Mouse (Mus musculus): ENCODE results near the gene Ist1. TPM values are rescaled to one million over a fixed set of nuclear protein-coding genes. Genes with fewer than 3 reads are reported as not detected.

Gene Ist1
- total RNA-seq (2017): 87.7 and 109 TPM in 2 replicates

DNA sequence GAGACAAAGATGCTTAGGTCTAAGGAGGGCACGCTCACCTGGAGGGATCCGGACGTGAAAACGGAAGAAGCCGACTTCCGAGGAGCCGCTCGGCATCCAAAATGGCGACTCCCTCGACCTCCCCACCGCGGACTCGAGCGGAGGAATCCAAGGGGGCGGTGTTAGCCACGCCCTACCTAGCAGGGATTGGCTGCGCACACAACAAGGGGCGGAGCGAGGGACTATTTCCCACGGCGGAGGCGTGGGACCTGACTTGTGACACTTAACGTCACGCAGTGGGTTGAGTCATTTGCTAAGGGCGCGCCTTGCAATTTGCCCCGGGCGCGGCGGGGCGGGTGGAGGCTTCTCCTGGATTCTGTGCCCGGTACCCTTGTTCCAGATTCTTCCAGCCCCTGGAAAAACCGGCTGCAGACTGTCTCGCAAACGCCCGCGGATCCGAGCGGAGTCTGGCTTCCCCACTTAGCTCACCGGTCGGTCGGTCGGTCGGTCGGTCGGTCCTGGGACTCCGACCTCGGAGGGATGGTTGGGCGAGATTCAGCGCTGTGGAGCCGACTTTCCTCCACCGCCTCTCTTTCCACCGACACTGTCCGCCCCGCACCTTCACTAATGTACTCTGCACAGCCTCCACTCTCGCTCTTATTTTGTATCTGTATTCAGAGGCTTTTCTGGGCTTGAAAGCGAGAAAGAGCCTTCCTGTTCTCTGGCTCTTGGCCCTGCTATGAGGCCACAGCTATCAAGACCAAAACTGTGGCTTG lies at the start of gene Ist1:
Gene Ist1, minus strand, starts transcription at position 115 of the 755 bp plus-strand sequence.
- peak; percentile 95 to 96 for ATAC-seq (replicated peaks in 1 of 2; ENCODE audit: insufficient read depth in 1 of 2, low FRiP score in 2 of 2, low TSS enrichment in 1 of 2, low read depth in 1 of 2, poor library complexity in 2 of 2, severe bottlenecking in 2 of 2)

- ATAC-seq (replicated peaks in 1 of 2; ENCODE audit: insufficient read depth in 1 of 2, low FRiP score in 2 of 2, low TSS enrichment in 1 of 2, low read depth in 1 of 2, poor library complexity in 2 of 2, severe bottlenecking in 2 of 2): no peak; a peak in 1 of 4 replicates
These were observed 45.0 kb upstream of the Ist1 start for GRCm38 (mm10) chr8:109738049-109738380.

GRCm38 (mm10) chr8:109737237-109738048 lies 44.4 kb upstream of the Ist1 start, which contains the start of gene Atxn1l:
Atxn1l (minus strand) TSS chr8:109737739.
- peak; percentile 85 to 88 for ATAC-seq (replicated peaks in 1 of 2; ENCODE audit: insufficient read depth in 1 of 2, low FRiP score in 2 of 2, low TSS enrichment in 1 of 2, low read depth in 1 of 2, poor library complexity in 2 of 2, severe bottlenecking in 2 of 2)

GRCm38 (mm10) chr8:109736819-109737218 lies 43.8 kb upstream of the Ist1 start:
- peak in 1 of 2 experiments; percentile 33; a peak in 2 of 4 replicates for ATAC-seq (replicated peaks in 1 of 2; ENCODE audit: insufficient read depth in 1 of 2, low FRiP score in 2 of 2, low TSS enrichment in 1 of 2, low read depth in 1 of 2, poor library complexity in 2 of 2, severe bottlenecking in 2 of 2)

DNA sequence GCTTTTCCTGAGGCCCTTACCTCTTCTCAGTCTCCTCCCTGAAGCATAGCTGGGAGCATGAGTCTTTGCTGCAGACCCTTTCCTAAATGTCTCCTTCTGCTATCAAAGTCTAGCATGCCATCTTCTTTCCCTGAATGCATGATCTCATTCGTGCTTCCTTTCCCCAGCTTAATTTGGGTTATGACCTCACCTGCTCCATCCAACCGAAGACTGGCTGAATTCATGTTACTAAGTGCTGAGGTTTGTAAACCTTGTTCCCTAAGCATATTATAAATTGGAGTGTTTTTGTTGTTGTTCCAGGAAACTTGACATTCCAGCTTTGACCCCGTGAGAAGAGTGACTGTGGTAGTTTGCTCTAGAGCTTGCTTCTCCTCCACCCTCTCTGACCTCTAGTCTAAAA lies 41.0 kb upstream of the Ist1 start:
- no peak for ATAC-seq (replicated peaks in 1 of 2; ENCODE audit: insufficient read depth in 1 of 2, low FRiP score in 2 of 2, low TSS enrichment in 1 of 2, low read depth in 1 of 2, poor library complexity in 2 of 2, severe bottlenecking in 2 of 2)

GRCm38 (mm10) chr8:109731012-109731411 lies 38.0 kb upstream of the Ist1 start:
- ATAC-seq (replicated peaks in 1 of 2; ENCODE audit: insufficient read depth in 1 of 2, low FRiP score in 2 of 2, low TSS enrichment in 1 of 2, low read depth in 1 of 2, poor library complexity in 2 of 2, severe bottlenecking in 2 of 2): no peak

DNA sequence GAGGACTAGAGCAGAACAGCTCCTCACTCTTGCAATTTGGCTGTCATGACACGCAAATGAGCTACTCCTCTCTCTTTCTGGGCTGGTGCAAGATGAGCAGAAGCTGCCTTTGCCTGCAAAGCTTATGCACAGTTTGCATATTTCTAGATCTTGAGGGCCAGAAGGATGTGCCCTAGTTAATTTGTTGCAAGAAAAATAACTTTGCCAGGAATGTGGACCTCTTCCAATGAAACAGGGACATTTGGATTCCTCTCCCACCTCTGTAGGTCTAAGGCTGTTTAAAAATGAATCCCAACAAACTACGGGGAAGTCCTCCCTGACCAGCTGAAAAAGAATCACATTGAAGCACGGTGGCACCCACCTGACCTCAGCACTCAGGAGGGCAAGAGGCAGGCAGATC lies 32.0 kb upstream of the Ist1 start:
- ATAC-seq (replicated peaks in 1 of 2; ENCODE audit: insufficient read depth in 1 of 2, low FRiP score in 2 of 2, low TSS enrichment in 1 of 2, low read depth in 1 of 2, poor library complexity in 2 of 2, severe bottlenecking in 2 of 2): no peak

GRCm38 (mm10) chr8:109714961-109715360 lies 21.9 kb upstream of the Ist1 start:
- ATAC-seq (replicated peaks in 1 of 2; ENCODE audit: insufficient read depth in 1 of 2, low FRiP score in 2 of 2, low TSS enrichment in 1 of 2, low read depth in 1 of 2, poor library complexity in 2 of 2, severe bottlenecking in 2 of 2): no peak

DNA sequence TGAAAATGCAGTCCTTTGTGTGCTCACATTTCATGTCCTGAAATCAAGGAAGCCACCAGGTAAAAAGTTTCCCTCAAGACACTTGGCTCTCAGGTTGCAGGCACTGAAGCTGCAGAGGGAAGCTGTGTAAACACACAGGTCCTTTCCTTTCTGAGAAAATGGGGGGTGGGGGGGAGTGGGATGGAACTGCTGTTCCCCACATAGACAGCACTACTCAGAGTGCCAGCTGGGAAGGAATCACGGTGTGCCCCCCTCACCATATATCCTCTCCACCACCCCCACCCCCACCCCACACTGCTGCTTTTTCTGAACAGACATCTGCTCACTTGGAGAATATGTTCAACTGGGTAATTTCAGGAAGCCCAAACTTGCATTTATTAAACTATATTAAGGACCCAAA lies 19.5 kb upstream of the Ist1 start:
- ATAC-seq (replicated peaks in 1 of 2; ENCODE audit: insufficient read depth in 1 of 2, low FRiP score in 2 of 2, low TSS enrichment in 1 of 2, low read depth in 1 of 2, poor library complexity in 2 of 2, severe bottlenecking in 2 of 2): no peak

GRCm38 (mm10) chr8:109707921-109708320 lies 14.9 kb upstream of the Ist1 start:
- no peak for ATAC-seq (replicated peaks in 1 of 2; ENCODE audit: insufficient read depth in 1 of 2, low FRiP score in 2 of 2, low TSS enrichment in 1 of 2, low read depth in 1 of 2, poor library complexity in 2 of 2, severe bottlenecking in 2 of 2)

- ATAC-seq (replicated peaks in 1 of 2; ENCODE audit: insufficient read depth in 1 of 2, low FRiP score in 2 of 2, low TSS enrichment in 1 of 2, low read depth in 1 of 2, poor library complexity in 2 of 2, severe bottlenecking in 2 of 2): peak; percentile 73 to 75
These were observed 13.8 kb upstream of the Ist1 start for GRCm38 (mm10) chr8:109706874-109707237.

DNA sequence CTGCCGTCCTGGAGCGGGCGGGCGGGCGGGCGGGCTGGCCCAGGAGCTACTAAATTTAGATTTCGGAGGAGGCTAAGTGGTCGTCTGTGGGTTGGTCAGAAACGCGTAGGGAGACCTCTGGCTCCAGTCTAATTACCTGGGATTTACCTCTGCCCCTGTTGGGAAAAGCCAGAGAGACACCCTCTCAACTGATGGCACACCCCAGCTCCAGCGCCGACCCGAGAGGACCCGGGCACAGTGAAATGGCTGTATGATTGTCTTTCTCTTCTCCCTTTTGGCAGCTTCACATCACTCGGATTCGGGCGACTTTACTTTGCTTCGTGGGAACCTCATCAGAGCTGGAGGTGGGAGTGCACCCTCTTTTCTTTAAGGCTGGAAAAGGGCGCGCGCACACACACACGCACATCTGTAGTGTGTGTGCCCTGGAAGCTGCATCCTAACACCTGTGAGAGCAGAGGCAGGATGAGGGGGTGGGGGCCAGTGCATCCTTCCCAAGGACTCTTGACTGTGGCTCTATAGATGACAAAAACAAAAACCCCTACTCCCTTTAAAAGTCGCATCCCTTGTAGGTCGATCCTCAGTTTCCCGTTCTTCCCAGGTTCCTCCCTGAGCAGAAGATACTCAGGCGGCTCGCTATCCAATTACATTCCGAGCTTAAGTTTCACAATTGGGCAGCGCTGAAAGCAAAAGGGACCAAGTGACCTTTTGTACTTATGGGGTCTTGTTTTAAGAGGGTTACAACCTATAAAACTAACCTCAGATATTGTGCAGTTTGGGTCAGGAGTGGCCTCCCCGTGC lies 13.2 kb upstream of the Ist1 start:
- ATAC-seq (replicated peaks in 1 of 2; ENCODE audit: insufficient read depth in 1 of 2, low FRiP score in 2 of 2, low TSS enrichment in 1 of 2, low read depth in 1 of 2, poor library complexity in 2 of 2, severe bottlenecking in 2 of 2): no peak

GRCm38 (mm10) chr8:109705320-109706075 lies 12.4 kb upstream of the Ist1 start, which contains the start of gene Zfp821:
Zfp821 (plus strand) TSS chr8:109705546.
- peak; percentile 47 to 70; a peak in 3 of 4 replicates for ATAC-seq (replicated peaks in 1 of 2; ENCODE audit: insufficient read depth in 1 of 2, low FRiP score in 2 of 2, low TSS enrichment in 1 of 2, low read depth in 1 of 2, poor library complexity in 2 of 2, severe bottlenecking in 2 of 2)

- ATAC-seq (replicated peaks in 1 of 2; ENCODE audit: insufficient read depth in 1 of 2, low FRiP score in 2 of 2, low TSS enrichment in 1 of 2, low read depth in 1 of 2, poor library complexity in 2 of 2, severe bottlenecking in 2 of 2): peak; percentile 44 to 50
These were observed 11.7 kb upstream of the Ist1 start for GRCm38 (mm10) chr8:109704565-109705319.

DNA sequence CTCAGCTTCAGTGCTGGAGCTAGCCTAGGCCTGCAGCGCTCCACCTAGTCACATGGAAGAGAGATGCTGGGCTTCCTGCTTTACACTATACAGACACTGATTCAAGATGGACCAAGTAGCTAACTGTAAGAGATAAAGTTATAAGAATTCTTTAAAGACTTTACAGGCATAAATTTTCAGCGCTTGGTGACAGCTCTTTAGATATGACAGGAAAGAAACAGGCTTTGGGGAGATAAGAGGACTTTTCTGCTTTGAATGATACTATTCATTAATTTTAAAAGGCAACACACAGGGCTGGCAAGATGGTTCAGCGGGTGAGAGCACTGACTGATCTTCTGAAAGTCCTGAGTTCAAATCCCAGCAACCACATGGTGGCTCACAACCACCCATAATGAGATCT lies 5.4 kb upstream of the Ist1 start:
- no peak for ATAC-seq (replicated peaks in 1 of 2; ENCODE audit: insufficient read depth in 1 of 2, low FRiP score in 2 of 2, low TSS enrichment in 1 of 2, low read depth in 1 of 2, poor library complexity in 2 of 2, severe bottlenecking in 2 of 2)

DNA sequence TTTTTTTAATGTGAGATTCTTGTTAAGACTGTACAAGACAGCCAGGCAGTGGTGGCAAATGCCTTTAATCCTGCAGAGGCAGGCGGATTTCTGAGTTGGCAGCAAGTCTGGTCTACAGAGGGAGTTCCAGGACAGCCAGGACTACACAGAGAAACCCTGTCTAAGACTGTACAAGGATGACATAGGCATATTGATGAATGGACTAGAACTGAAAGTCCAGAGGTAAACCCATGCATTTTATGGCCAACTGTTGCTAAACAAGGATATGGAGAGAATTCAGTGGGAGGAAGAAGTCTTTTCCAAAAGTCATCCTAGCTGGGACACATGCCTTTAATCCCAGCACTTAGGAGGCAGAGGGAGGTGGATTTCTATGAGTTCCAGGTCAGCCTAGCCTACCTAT lies 4.7 kb upstream of the Ist1 start:
- ATAC-seq (replicated peaks in 1 of 2; ENCODE audit: insufficient read depth in 1 of 2, low FRiP score in 2 of 2, low TSS enrichment in 1 of 2, low read depth in 1 of 2, poor library complexity in 2 of 2, severe bottlenecking in 2 of 2): no peak
